8 mouse cellular contexts compared by ENCODE assay signal in genomic region chr16:77500413-77500812, GRCm38 (mm10).
A peak's percentile ranks its signal among the peaks of the same experiment; 100 is the strongest.
DNase-seq lines count a peak whose midpoint lies in the region; ATAC-seq lines count a peak whose summit lies in the region.

No protein-coding gene starts in this region.

- peak overlapping the region; percentile 92 for H3K27ac ChIP-seq in embryonic facial prominence, embryonic 12.5 days
- H3K27ac ChIP-seq in limb, embryonic 15.5 days, result peak overlapping the region; percentile 93
- peak overlapping the region; percentile 82 for H3K27ac ChIP-seq in neural tube, embryonic 15.5 days (replicated peaks)

- peak overlapping the region; percentile 34 for H3K4me3 ChIP-seq in embryonic facial prominence, embryonic 12.5 days
- peak overlapping the region; percentile 37 for H3K4me3 ChIP-seq in limb, embryonic 15.5 days
- H3K4me3 ChIP-seq in neural tube, embryonic 15.5 days (replicated peaks), result peak overlapping the region; percentile 23

- H3K9me3 ChIP-seq in embryonic facial prominence, embryonic 12.5 days, result no peaks in the 10 kb centered on the region
- H3K9me3 ChIP-seq in limb, embryonic 15.5 days, result no peaks in the 10 kb centered on the region
- no peaks in the 10 kb centered on the region for H3K9me3 ChIP-seq in neural tube, embryonic 15.5 days (replicated peaks)

- peak overlapping the region; percentile 47 for H3K4me2 ChIP-seq in embryonic facial prominence, embryonic 12.5 days (replicated peaks)
- peak overlapping the region; percentile 44 for H3K4me2 ChIP-seq in limb, embryonic 15.5 days
- H3K4me2 ChIP-seq in neural tube, embryonic 15.5 days, result peak overlapping the region; percentile 40

- peaks cover 3% of the 10 kb centered on the region; the same call in 1 of the 2 replicates for H3K36me3 ChIP-seq in embryonic facial prominence, embryonic 12.5 days
- no peaks in the 10 kb centered on the region for H3K36me3 ChIP-seq in limb, embryonic 15.5 days
- H3K36me3 ChIP-seq in neural tube, embryonic 15.5 days, result no peaks in the 10 kb centered on the region

- intact Hi-C loops in heart, postnatal 25 days (cut with DNase I), result loop anchor here (2.0 to 10.0 kb wide), 5 partner anchors 58 to 483 kb away; no protein-coding TSS in a partner anchor
- intact Hi-C loops in gastrocnemius, postnatal 36 days (cut with DNase I), result loop anchor here (2.0 to 5.0 kb wide), 3 partner anchors 78 to 173 kb away; no protein-coding TSS in a partner anchor

- ATAC-seq in embryonic facial prominence, embryonic 12.5 days (ENCODE audit: insufficient number of reproducible peaks, insufficient read depth, low FRiP score, low TSS enrichment), result peak; percentile 35; the same call in 1 of the 2 replicates
- ATAC-seq in limb, embryonic 15.5 days (ENCODE audit: insufficient number of reproducible peaks, low FRiP score, low TSS enrichment, low read depth), result no peak
- peak; percentile 68; the same call in 1 of the 2 replicates for ATAC-seq in neural tube, embryonic 15.5 days (ENCODE audit: low FRiP score)

- peak overlapping the region; percentile 51 for H3K9ac ChIP-seq in embryonic facial prominence, embryonic 12.5 days
- no peak overlapping the region; the same call in 1 of the 2 replicates for H3K9ac ChIP-seq in limb, embryonic 15.5 days
- H3K9ac ChIP-seq in neural tube, embryonic 15.5 days (replicated peaks), result peak overlapping the region; percentile 29; the same call in 1 of the 2 replicates

- DNase-seq in layer of hippocampus, postnatal 14 days (ENCODE audit: low spot score in 2 of 2), result peak; percentile 41 to 48
- DNase-seq in layer of hippocampus, adult 9-10 months (ENCODE audit: low spot score), result no peak
- peak; percentile 17 for DNase-seq in heart, postnatal 25 days (ENCODE audit: low spot score)
- DNase-seq in thymus, postnatal 36 days, result no peak
- no peak for DNase-seq in gastrocnemius, postnatal 36 days

- no peaks in the 10 kb centered on the region for H3K27me3 ChIP-seq in embryonic facial prominence, embryonic 12.5 days
- no peaks in the 10 kb centered on the region for H3K27me3 ChIP-seq in limb, embryonic 15.5 days
- no peaks in the 10 kb centered on the region for H3K27me3 ChIP-seq in neural tube, embryonic 15.5 days (replicated peaks)

- H3K4me1 ChIP-seq in embryonic facial prominence, embryonic 12.5 days, result no peaks in the 10 kb centered on the region
- peaks cover 12% of the 10 kb centered on the region for H3K4me1 ChIP-seq in limb, embryonic 15.5 days
- H3K4me1 ChIP-seq in neural tube, embryonic 15.5 days, result peaks cover 14% of the 10 kb centered on the region

- 30% methylated on average over 6 of the region's 6 CpGs for WGBS in embryonic facial prominence, embryonic 12.5 days
- WGBS in limb, embryonic 15.5 days, result 12% methylated on average over 6 of the region's 6 CpGs
- 21% methylated on average over 6 of the region's 6 CpGs for WGBS in neural tube, embryonic 15.5 days

Comparison
In these comparisons a context has a peak if more than half of its experiments do, and no peak if none do; other contexts are left out.
1. DNase-seq: peak in layer of hippocampus, postnatal 14 days (2 of 2) and heart, postnatal 25 days (single experiment); none in layer of hippocampus, adult 9-10 months (single experiment), thymus, postnatal 36 days (0 of 2) and gastrocnemius, postnatal 36 days (0 of 2).
2. Peak in every context shown above with its lines, with median percentiles within 50 percentile points of each other: H3K27ac ChIP-seq, H3K4me2 ChIP-seq and H3K4me3 ChIP-seq.